Mouse (Mus musculus): ENCODE measurements around the gene Prdm5. TPM values are rescaled to one million over a fixed set of nuclear protein-coding genes. Genes with fewer than 3 reads are reported as not detected.

Gene Prdm5
- polyA plus RNA-seq, 1 experiment from 2014 or later: 22.0 TPM

GRCm38 (mm10) chr6:65888835-65889234 is 110.0 kb downstream of the Prdm5 start:
- Histone ChIP-seq H3K27ac (ENCODE audit: low read length) (no peak overlapping the region), H3K9me3 (ENCODE audit: control insufficient read depth, low read length) (no peaks in the 10 kb centered on the region), H3K36me3 (ENCODE audit: control insufficient read depth, insufficient read depth, low read length) (peaks cover 14% of the 10 kb centered on the region), H3K4me3 (ENCODE audit: low read length) (no peak overlapping the region), H3K27me3 (ENCODE audit: control insufficient read depth, insufficient read depth, low read depth, low read length) (no peaks in the 10 kb centered on the region), H3K4me2 (ENCODE audit: low read depth, low read length) (no peak overlapping the region), H3K9ac (ENCODE audit: low read length) (no peak overlapping the region), H3K4me1 (replicated peaks; ENCODE audit: control insufficient read depth, insufficient read depth, low read length) (no peaks in the 10 kb centered on the region)
- no peak for ATAC-seq (ENCODE audit: low read depth)
- WGBS: 84% methylated on average over 1 of the region's 1 CpGs

GRCm38 (mm10) chr6:65892045-65892660 is 113.4 kb downstream of the Prdm5 start:
- no peaks in the 10 kb centered on the region for H3K4me1 ChIP-seq (replicated peaks; ENCODE audit: control insufficient read depth, insufficient read depth, low read length)
- 65% methylated on average over 4 of the region's 4 CpGs for WGBS
- H3K27me3 ChIP-seq (ENCODE audit: control insufficient read depth, insufficient read depth, low read depth, low read length): no peaks in the 10 kb centered on the region
- peaks cover 12% of the 10 kb centered on the region for H3K36me3 ChIP-seq (ENCODE audit: control insufficient read depth, insufficient read depth, low read length)
- ATAC-seq (ENCODE audit: low read depth): no peak
- no peak overlapping the region for H3K27ac ChIP-seq (ENCODE audit: low read length)
- H3K4me3 ChIP-seq (ENCODE audit: low read length): no peak overlapping the region
- no peak overlapping the region for H3K4me2 ChIP-seq (ENCODE audit: low read depth, low read length)
- no peaks in the 10 kb centered on the region for H3K9me3 ChIP-seq (ENCODE audit: control insufficient read depth, low read length)
- H3K9ac ChIP-seq (ENCODE audit: low read length): no peak overlapping the region

- Histone ChIP-seq H3K36me3 (ENCODE audit: control insufficient read depth, insufficient read depth, low read length) (peaks cover 5% of the 10 kb centered on the region), H3K27me3 (ENCODE audit: control insufficient read depth, insufficient read depth, low read depth, low read length) (no peaks in the 10 kb centered on the region), H3K4me1 (replicated peaks; ENCODE audit: control insufficient read depth, insufficient read depth, low read length) (no peaks in the 10 kb centered on the region), H3K9ac (ENCODE audit: low read length) (no peak overlapping the region), H3K27ac (ENCODE audit: low read length) (no peak overlapping the region), H3K4me2 (ENCODE audit: low read depth, low read length) (no peak overlapping the region), H3K4me3 (ENCODE audit: low read length) (no peak overlapping the region), H3K9me3 (ENCODE audit: control insufficient read depth, low read length) (no peaks in the 10 kb centered on the region)
- no peak for ATAC-seq (ENCODE audit: low read depth)
- 48% methylated on average over 2 of the region's 2 CpGs for WGBS
Measured at GRCm38 (mm10) chr6:65906657-65907182, 127.9 kb downstream of the Prdm5 start.

- Histone ChIP-seq H3K36me3 (ENCODE audit: control insufficient read depth, insufficient read depth, low read length) (peaks cover 7% of the 10 kb centered on the region; the same call in 1 of the 2 replicates), H3K4me1 (replicated peaks; ENCODE audit: control insufficient read depth, insufficient read depth, low read length) (no peaks in the 10 kb centered on the region), H3K27ac (ENCODE audit: low read length) (no peak overlapping the region), H3K9me3 (ENCODE audit: control insufficient read depth, low read length) (no peaks in the 10 kb centered on the region), H3K27me3 (ENCODE audit: control insufficient read depth, insufficient read depth, low read depth, low read length) (no peaks in the 10 kb centered on the region), H3K4me3 (ENCODE audit: low read length) (no peak overlapping the region), H3K4me2 (ENCODE audit: low read depth, low read length) (no peak overlapping the region), H3K9ac (ENCODE audit: low read length) (no peak overlapping the region)
- ATAC-seq (ENCODE audit: low read depth): no peak
- 70% methylated on average over 5 of the region's 5 CpGs for WGBS
Measured at GRCm38 (mm10) chr6:65915421-65915820, 136.6 kb downstream of the Prdm5 start.

- Histone ChIP-seq H3K36me3 (ENCODE audit: control insufficient read depth, insufficient read depth, low read length) (0 out of 2 replicates have a peak, but pooled peaks cover 2% of the 10 kb centered on the region), H3K4me2 (ENCODE audit: low read depth, low read length) (no peak overlapping the region), H3K4me3 (ENCODE audit: low read length) (no peak overlapping the region), H3K9ac (ENCODE audit: low read length) (no peak overlapping the region), H3K9me3 (ENCODE audit: control insufficient read depth, low read length) (no peaks in the 10 kb centered on the region), H3K27me3 (ENCODE audit: control insufficient read depth, insufficient read depth, low read depth, low read length) (no peaks in the 10 kb centered on the region), H3K4me1 (replicated peaks; ENCODE audit: control insufficient read depth, insufficient read depth, low read length) (no peaks in the 10 kb centered on the region), H3K27ac (ENCODE audit: low read length) (no peak overlapping the region)
- 69% methylated on average over 3 of the region's 3 CpGs for WGBS
- ATAC-seq (ENCODE audit: low read depth): no peak
Measured at GRCm38 (mm10) chr6:65921703-65922102, 142.9 kb downstream of the Prdm5 start.

GRCm38 (mm10) chr6:65923501-65924084 is 144.8 kb downstream of the Prdm5 start:
- Histone ChIP-seq H3K4me2 (ENCODE audit: low read depth, low read length) (no peak overlapping the region), H3K4me3 (ENCODE audit: low read length) (no peak overlapping the region), H3K36me3 (ENCODE audit: control insufficient read depth, insufficient read depth, low read length) (0 out of 2 replicates have a peak, but pooled peaks cover 2% of the 10 kb centered on the region), H3K9ac (ENCODE audit: low read length) (no peak overlapping the region), H3K9me3 (ENCODE audit: control insufficient read depth, low read length) (no peaks in the 10 kb centered on the region), H3K4me1 (replicated peaks; ENCODE audit: control insufficient read depth, insufficient read depth, low read length) (no peaks in the 10 kb centered on the region), H3K27ac (ENCODE audit: low read length) (no peak overlapping the region), H3K27me3 (ENCODE audit: control insufficient read depth, insufficient read depth, low read depth, low read length) (no peaks in the 10 kb centered on the region)
- ATAC-seq (ENCODE audit: low read depth): no peak
- WGBS: 74% methylated on average over 4 of the region's 4 CpGs

GRCm38 (mm10) chr6:65925737-65926333 is 147.0 kb downstream of the Prdm5 start:
- 72% methylated on average over 3 of the region's 3 CpGs for WGBS
- H3K9me3 ChIP-seq (ENCODE audit: control insufficient read depth, low read length): no peaks in the 10 kb centered on the region
- H3K4me2 ChIP-seq (ENCODE audit: low read depth, low read length): no peak overlapping the region
- no peaks in the 10 kb centered on the region for H3K27me3 ChIP-seq (ENCODE audit: control insufficient read depth, insufficient read depth, low read depth, low read length)
- H3K36me3 ChIP-seq (ENCODE audit: control insufficient read depth, insufficient read depth, low read length): peaks cover 3% of the 10 kb centered on the region; the same call in 1 of the 2 replicates
- no peak overlapping the region for H3K9ac ChIP-seq (ENCODE audit: low read length)
- H3K4me3 ChIP-seq (ENCODE audit: low read length): no peak overlapping the region
- no peak for ATAC-seq (ENCODE audit: low read depth)
- H3K27ac ChIP-seq (ENCODE audit: low read length): no peak overlapping the region
- H3K4me1 ChIP-seq (replicated peaks; ENCODE audit: control insufficient read depth, insufficient read depth, low read length): no peaks in the 10 kb centered on the region

- 0 out of 2 replicates have a peak, but pooled peaks cover 2% of the 10 kb centered on the region for H3K4me1 ChIP-seq (replicated peaks; ENCODE audit: control insufficient read depth, insufficient read depth, low read length)
- H3K4me2 ChIP-seq (ENCODE audit: low read depth, low read length): no peak overlapping the region
- peaks cover 3% of the 10 kb centered on the region; the same call in 1 of the 2 replicates for H3K36me3 ChIP-seq (ENCODE audit: control insufficient read depth, insufficient read depth, low read length)
- H3K9me3 ChIP-seq (ENCODE audit: control insufficient read depth, low read length): no peaks in the 10 kb centered on the region
- H3K27me3 ChIP-seq (ENCODE audit: control insufficient read depth, insufficient read depth, low read depth, low read length): no peaks in the 10 kb centered on the region
- H3K4me3 ChIP-seq (ENCODE audit: low read length): no peak overlapping the region
- WGBS: 68% methylated on average over 1 of the region's 1 CpGs
- no peak overlapping the region for H3K27ac ChIP-seq (ENCODE audit: low read length)
- ATAC-seq (ENCODE audit: low read depth): no peak
- no peak overlapping the region for H3K9ac ChIP-seq (ENCODE audit: low read length)
Measured at GRCm38 (mm10) chr6:65930523-65930922, 151.7 kb downstream of the Prdm5 start.

- Histone ChIP-seq H3K36me3 (ENCODE audit: control insufficient read depth, insufficient read depth, low read length) (peaks cover 6% of the 10 kb centered on the region; the same call in 1 of the 2 replicates), H3K9ac (ENCODE audit: low read length) (no peak overlapping the region), H3K4me2 (ENCODE audit: low read depth, low read length) (no peak overlapping the region), H3K4me1 (replicated peaks; ENCODE audit: control insufficient read depth, insufficient read depth, low read length) (0 out of 2 replicates have a peak, but pooled peaks cover 2% of the 10 kb centered on the region), H3K4me3 (ENCODE audit: low read length) (no peak overlapping the region), H3K27ac (ENCODE audit: low read length) (no peak overlapping the region), H3K9me3 (ENCODE audit: control insufficient read depth, low read length) (no peaks in the 10 kb centered on the region), H3K27me3 (ENCODE audit: control insufficient read depth, insufficient read depth, low read depth, low read length) (no peaks in the 10 kb centered on the region)
- 69% methylated on average over 1 of the region's 1 CpGs for WGBS
- ATAC-seq (ENCODE audit: low read depth): no peak
Measured at GRCm38 (mm10) chr6:65932776-65933175, 154.0 kb downstream of the Prdm5 start.
